Mouse (Mus musculus) heart, adult 2 months (tissue): ENCODE results near the gene Mecom. TPM values are rescaled to one million over a fixed set of nuclear protein-coding genes. Genes with fewer than 3 reads are reported as not detected.
A peak's percentile ranks its signal among the peaks of the same experiment; 100 is the strongest.

ENCODE experiments used
- DNase-seq, 2 experiments: peaks; one replicate each; pipeline ENCODE4 v3.0.0; 2021
- H3K27ac ChIP-seq: fragments of 200-600 bp; 2 replicates; pipeline ENCODE4 v1.8.1; 2022
- H3K27me3 ChIP-seq: fragments of 200-500 bp; 2 replicates; pipeline ENCODE4 v1.6.1; 2012; ENCODE audit warnings: mild to moderate bottlenecking, low read length, inconsistent platforms, mixed read lengths; ENCODE audit not compliant: control insufficient read depth, insufficient read depth
- H3K36me3 ChIP-seq: fragments of 200-500 bp; 2 replicates; pipeline ENCODE4 v1.6.1; 2012; ENCODE audit warnings: low read length, inconsistent platforms; ENCODE audit not compliant: control insufficient read depth, insufficient read depth
- H3K4me1 ChIP-seq: fragments of 200-500 bp; 2 replicates; pipeline ENCODE4 v1.6.1; 2011; ENCODE audit warnings: low read length; ENCODE audit not compliant: control insufficient read depth, insufficient read depth
- H3K4me3 ChIP-seq: fragments of 200-600 bp; 2 replicates; pipeline ENCODE4 v1.8.1; 2022
- H3K79me2 ChIP-seq: fragments of 200-500 bp; replicated peaks from 2 replicates; pipeline ENCODE4 v1.6.1; 2012; ENCODE audit warnings: mild to moderate bottlenecking, inconsistent platforms, low read length, moderate library complexity, mixed read lengths; ENCODE audit not compliant: control insufficient read depth, insufficient read depth
- H3K9ac ChIP-seq: fragments of 200-500 bp; 2 replicates; pipeline ENCODE4 v1.6.1; 2012; ENCODE audit warnings: low read depth, mild to moderate bottlenecking, control low read depth, inconsistent platforms, low read length, mixed read lengths
- CTCF ChIP-seq: fragments of 200-600 bp; IDR thresholded peaks from 2 replicates; pipeline ENCODE4 v1.8.1; 2022; ENCODE audit warnings: antibody characterized with exemption, mild to moderate bottlenecking, moderate library complexity
- EP300 ChIP-seq: fragments of 200-500 bp; IDR thresholded peaks from 2 replicates; pipeline ENCODE4 v1.6.1; 2011; ENCODE audit warnings: low read depth, low read length, control low read depth; ENCODE audit not compliant: insufficient read depth
- POLR2A ChIP-seq: fragments of 200-500 bp; IDR thresholded peaks from 2 replicates; pipeline ENCODE4 v1.6.1; 2011; ENCODE audit warnings: mild to moderate bottlenecking, low read depth, low read length, control low read depth; ENCODE audit not compliant: insufficient read depth
- WGBS: fragments of 180-500 bp; shearing (Covaris S2); methylation state at CpG from one replicate; pipeline ENCODE4 v1.1.7; 2018; 5-methylcytosine and 5-hydroxymethylcytosine counted together
- intact Hi-C: fragments of 180-260 bp; cut with DNase I; formaldehyde crosslinking; loops from one replicate; pipeline ENCODE4 v1.15.1; 2025
- polyA plus RNA-seq: library from polyadenylated mRNA; depleted of rRNA; stranded (reverse); fragments of >200 nt; gene quantifications from 2 replicates; pipeline ENCODE4 v1.2.3, GENCODE M21; 2012
- total RNA-seq, 2 experiments: library from RNA; stranded (reverse); gene quantifications; 2 replicates each; pipeline ENCODE4 v1.2.3; 2021

The Mecom gene
- total and polyA plus RNA-seq, 3 experiments, result 5.2 to 18.6 (median 12.5) TPM

DNA sequence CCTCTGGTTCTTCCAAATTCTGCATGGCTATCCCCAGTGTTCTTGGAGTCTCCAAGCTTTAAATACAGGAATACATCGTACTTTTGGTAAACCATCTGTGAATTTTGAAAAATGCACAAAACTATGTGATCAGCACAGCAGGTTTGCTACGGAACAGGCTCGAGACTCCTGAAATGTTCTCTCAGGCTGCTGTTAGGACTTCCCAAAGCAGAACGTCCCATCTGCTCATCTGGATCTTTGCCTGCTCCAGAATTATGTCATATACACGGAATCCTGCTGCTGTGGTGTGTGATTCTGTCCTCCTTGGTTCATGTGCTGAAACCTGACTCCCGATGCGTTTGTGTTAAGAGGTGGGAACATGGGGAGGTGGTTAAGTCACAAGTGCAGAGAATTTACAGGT, 1.1 kb upstream of the Mecom start:
- intact Hi-C loops, result loop anchor here (10.0 kb wide), 1 partner anchor 794 kb away; no protein-coding TSS in a partner anchor
- H3K36me3 ChIP-seq, result no peaks in the 10 kb centered on the region; the same call in 1 of the 2 replicates
- WGBS, result 74% methylated on average over 7 of the region's 7 CpGs
- no peak overlapping the region for H3K4me3 ChIP-seq
- TF ChIP-seq EP300, result no peak
- no peak for TF ChIP-seq POLR2A
- no peak for TF ChIP-seq CTCF
- no peak overlapping the region for H3K9ac ChIP-seq
- DNase-seq, result peak in 1 of 2 experiments; percentile 24
- no peaks in the 10 kb centered on the region for H3K27me3 ChIP-seq
- H3K4me1 ChIP-seq, result peaks cover 10% of the 10 kb centered on the region
- no peaks in the 10 kb centered on the region for H3K79me2 ChIP-seq
- no peak overlapping the region for H3K27ac ChIP-seq

DNA sequence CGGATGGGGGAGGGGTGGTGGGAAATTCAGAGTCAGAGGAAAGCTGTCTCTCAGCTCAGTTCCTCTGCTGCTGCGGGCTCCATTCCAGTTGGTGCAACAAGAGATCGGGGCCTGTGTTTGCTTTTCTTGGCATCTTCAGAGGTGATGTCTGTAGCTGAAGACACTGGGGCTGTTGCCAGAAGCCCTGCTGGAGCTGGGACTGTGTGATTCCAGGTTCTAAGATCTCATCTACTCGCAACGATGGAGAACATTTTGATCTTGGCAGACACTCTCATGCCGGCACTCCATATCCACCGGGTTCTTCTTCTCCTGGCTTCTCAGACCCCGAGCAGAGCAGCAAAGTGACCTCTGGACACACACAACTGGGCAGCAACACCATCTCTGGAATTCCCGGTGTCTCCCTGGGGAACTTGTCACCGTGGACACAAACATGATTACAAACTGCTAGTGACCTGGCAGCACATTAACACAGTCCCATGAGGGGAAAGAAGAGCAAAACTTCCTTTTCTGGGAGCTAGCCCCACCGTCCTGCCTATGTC, 908 bp downstream of the Mecom start:
- H3K36me3 ChIP-seq, result no peaks in the 10 kb centered on the region; the same call in 1 of the 2 replicates
- no peaks in the 10 kb centered on the region for H3K79me2 ChIP-seq
- peaks cover 10% of the 10 kb centered on the region for H3K4me1 ChIP-seq
- 9% methylated on average over 11 of the region's 11 CpGs for WGBS
- peak; percentile 80 to 87 for DNase-seq
- no peaks in the 10 kb centered on the region for H3K27me3 ChIP-seq
- TF ChIP-seq POLR2A (peak; percentile 58), EP300 (peak; percentile 73), CTCF (no peak)
- peak overlapping the region; percentile 41 for H3K4me3 ChIP-seq
- no peak overlapping the region for H3K9ac ChIP-seq
- peak overlapping the region; percentile 89 for H3K27ac ChIP-seq
- intact Hi-C loops, result loop anchor here (10.0 kb wide), 1 partner anchor 792 kb away; no protein-coding TSS in a partner anchor

DNA sequence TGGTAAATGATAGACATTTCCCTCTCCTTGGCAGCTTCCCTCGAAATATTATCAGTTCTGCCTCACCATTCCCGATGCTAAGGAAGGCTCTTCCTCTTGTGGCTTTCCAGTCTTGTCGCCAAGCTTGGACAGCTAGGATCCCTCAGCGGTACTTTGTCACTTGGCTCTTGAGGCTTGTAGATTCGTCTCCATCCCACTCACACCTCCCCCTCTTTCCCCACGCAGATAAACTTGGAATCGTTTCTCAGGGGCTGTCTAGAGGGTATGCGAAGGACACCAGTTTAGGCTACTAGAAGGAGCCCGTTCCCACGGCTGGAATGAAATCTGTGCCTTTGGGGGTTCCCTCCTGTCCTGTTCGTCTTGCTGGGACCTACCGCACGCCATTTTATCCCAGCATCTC, 1.4 kb downstream of the Mecom start:
- intact Hi-C loops, result loop anchor here (10.0 kb wide), 1 partner anchor 792 kb away; no protein-coding TSS in a partner anchor
- Histone ChIP-seq H3K36me3 (no peaks in the 10 kb centered on the region; the same call in 1 of the 2 replicates), H3K9ac (peak overlapping the region; percentile 45), H3K4me1 (peaks cover 10% of the 10 kb centered on the region), H3K4me3 (peak overlapping the region; percentile 41), H3K27ac (peak overlapping the region; percentile 89), H3K79me2 (no peaks in the 10 kb centered on the region), H3K27me3 (no peaks in the 10 kb centered on the region)
- no peak for DNase-seq
- TF ChIP-seq CTCF (no peak), POLR2A (no peak), EP300 (no peak)
- WGBS, result 15% methylated on average over 13 of the region's 13 CpGs

DNA sequence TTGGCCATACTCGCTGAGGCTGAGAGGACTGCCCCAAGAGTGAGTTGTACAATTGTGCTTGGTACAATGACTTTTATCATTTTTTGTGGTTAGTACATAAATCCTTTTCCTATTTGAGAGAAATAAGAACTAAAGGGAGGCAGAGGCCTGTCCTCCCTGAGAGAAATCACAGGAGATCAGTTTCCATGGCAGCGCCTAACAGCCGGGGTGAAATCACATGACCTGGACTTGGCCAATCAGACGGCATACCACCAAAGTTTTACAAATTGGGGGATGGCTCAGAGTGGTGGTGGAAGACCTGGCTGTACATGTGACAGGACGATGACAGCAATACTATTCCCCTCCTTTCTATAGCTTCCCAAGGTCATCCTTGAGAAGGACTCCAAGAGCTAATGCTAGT, 2.6 kb downstream of the Mecom start:
- Histone ChIP-seq H3K9ac (no peak overlapping the region), H3K27ac (no peak overlapping the region), H3K36me3 (no peaks in the 10 kb centered on the region; the same call in 1 of the 2 replicates), H3K4me1 (peaks cover 10% of the 10 kb centered on the region), H3K79me2 (no peaks in the 10 kb centered on the region), H3K4me3 (no peak overlapping the region), H3K27me3 (no peaks in the 10 kb centered on the region)
- no peak for DNase-seq
- WGBS, result 92% methylated on average over 5 of the region's 5 CpGs
- intact Hi-C loops, result loop anchor here (10.0 kb wide), 1 partner anchor 790 kb away; no protein-coding TSS in a partner anchor
- no peak for TF ChIP-seq POLR2A
- TF ChIP-seq CTCF, result no peak
- no peak for TF ChIP-seq EP300

DNA sequence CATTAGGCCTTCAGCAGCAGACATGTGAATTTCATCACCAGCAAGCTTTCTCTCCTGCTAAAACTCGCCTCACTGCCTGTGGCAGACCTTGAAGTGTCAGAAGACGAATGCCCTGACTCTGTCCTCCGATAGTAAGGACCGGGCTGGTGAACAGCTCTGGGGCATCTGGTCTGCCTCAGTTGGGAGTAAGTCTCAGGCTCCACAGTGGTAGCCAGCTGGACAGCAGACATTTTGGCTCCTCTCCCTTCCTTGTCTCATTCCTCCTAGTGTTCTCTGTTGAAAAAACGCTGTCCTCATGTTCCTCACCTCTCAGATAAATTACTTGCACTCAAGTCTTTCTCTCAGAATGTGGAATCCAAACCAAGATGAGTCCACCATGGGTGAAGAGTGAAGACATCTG, 3.5 kb downstream of the Mecom start:
- no peaks in the 10 kb centered on the region; the same call in 1 of the 2 replicates for H3K36me3 ChIP-seq
- no peak overlapping the region for H3K4me3 ChIP-seq
- peaks cover 10% of the 10 kb centered on the region for H3K4me1 ChIP-seq
- H3K27ac ChIP-seq, result no peak overlapping the region
- WGBS, result 50% methylated on average over 5 of the region's 5 CpGs
- no peak overlapping the region for H3K9ac ChIP-seq
- intact Hi-C loops, result loop anchor here (10.0 kb wide), 1 partner anchor 790 kb away; no protein-coding TSS in a partner anchor
- peak; percentile 36 to 39 for DNase-seq
- no peaks in the 10 kb centered on the region for H3K79me2 ChIP-seq
- H3K27me3 ChIP-seq, result no peaks in the 10 kb centered on the region
- TF ChIP-seq CTCF (no peak), POLR2A (no peak), EP300 (no peak)

GRCm38 (mm10) chr3:30535821-30536220, 12.0 kb downstream of the Mecom start:
- no peaks in the 10 kb centered on the region for H3K36me3 ChIP-seq
- 80% methylated on average over 11 of the region's 11 CpGs for WGBS
- H3K4me1 ChIP-seq, result no peaks in the 10 kb centered on the region
- H3K79me2 ChIP-seq, result no peaks in the 10 kb centered on the region
- no peak overlapping the region for H3K27ac ChIP-seq
- DNase-seq, result no peak
- H3K27me3 ChIP-seq, result 0 out of 2 replicates have a peak, but pooled peaks cover 1% of the 10 kb centered on the region
- H3K9ac ChIP-seq, result no peak overlapping the region
- no peak for TF ChIP-seq EP300
- no peak for TF ChIP-seq CTCF
- TF ChIP-seq POLR2A, result no peak
- intact Hi-C loops, result no loop called here
- H3K4me3 ChIP-seq, result no peak overlapping the region
